Comparison of ENCODE assay signal across 8 mouse cellular contexts in the genomic region with DNA sequence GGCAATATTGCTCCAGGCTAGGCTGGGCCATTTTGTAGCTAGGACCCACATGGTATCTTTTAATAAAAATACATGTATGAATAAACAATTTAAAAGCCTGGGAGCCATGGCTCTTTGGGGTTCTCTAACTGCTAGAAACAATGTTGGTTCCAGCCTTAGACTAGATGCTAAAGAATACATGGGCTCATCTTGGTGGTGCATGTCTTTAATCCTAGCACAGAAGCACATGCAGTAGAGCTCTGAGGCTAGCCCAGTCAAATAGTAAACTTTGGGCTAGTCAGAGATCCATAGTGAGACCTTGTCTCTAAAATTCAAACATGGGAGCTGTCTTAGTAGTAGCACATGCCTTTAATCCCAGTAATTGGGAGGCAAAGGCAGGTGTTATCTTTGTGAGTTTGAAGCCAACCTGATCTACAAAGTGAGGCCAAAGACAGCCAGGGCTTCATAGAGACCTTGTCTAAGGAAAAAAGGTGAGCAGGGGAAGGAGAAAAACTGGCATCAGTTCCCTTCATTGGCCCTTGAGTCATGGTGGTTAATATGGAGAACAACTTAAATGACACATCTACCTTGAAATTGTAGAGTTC. TPM values are rescaled to one million over a fixed set of nuclear protein-coding genes. Genes with fewer than 3 reads are reported as not detected.
DNase-seq lines count a peak whose midpoint lies in the region; ATAC-seq and TF ChIP-seq lines count a peak whose summit lies in the region.
"Had no signal": no experiment of that assay in that cellular context is flagged by ENCODE, and none has a peak within 500 bp of the region (broad histone marks: within the 10 kb centered on the region; RNA-seq: fewer than 3 reads in every experiment).

No protein-coding gene starts in this region.

- no peaks in the 10 kb centered on the region for H3K9me3 ChIP-seq in megakaryocyte, embryonic 14.5 days
- H3K9me3 ChIP-seq in forebrain, embryonic 16.5 days (ENCODE audit: control insufficient read depth, low read length), result no peaks in the 10 kb centered on the region
- H3K9me3 ChIP-seq in liver, embryonic 12.5 days (replicated peaks), result no peaks in the 10 kb centered on the region
- H3K9me3 ChIP-seq in stomach, postnatal 0 days (ENCODE audit: control insufficient read depth, low read length), result no peaks in the 10 kb centered on the region

- H3K4me1 ChIP-seq in megakaryocyte, embryonic 14.5 days, result peaks cover 51% of the 10 kb centered on the region
- peaks cover 27% of the 10 kb centered on the region for H3K4me1 ChIP-seq in forebrain, embryonic 16.5 days (replicated peaks; ENCODE audit: control insufficient read depth, insufficient read depth, low read length)
- peaks cover 33% of the 10 kb centered on the region for H3K4me1 ChIP-seq in liver, embryonic 12.5 days
- peaks cover 3% of the 10 kb centered on the region; the same call in 1 of the 2 replicates for H3K4me1 ChIP-seq in stomach, postnatal 0 days (replicated peaks; ENCODE audit: control insufficient read depth, insufficient read depth)

- no peak for TF ChIP-seq EP300 in stomach, postnatal 0 days (optimal IDR thresholded peaks at IDR 0.05)

- no peak for TF ChIP-seq CTCF in stomach, postnatal 0 days (IDR thresholded peaks at IDR 0.05; ENCODE audit: low read depth)

- H3K36me3 ChIP-seq in megakaryocyte, embryonic 14.5 days (replicated peaks; ENCODE audit: low read length), result peaks cover 25% of the 10 kb centered on the region
- peaks cover 2% of the 10 kb centered on the region; the same call in 1 of the 2 replicates for H3K36me3 ChIP-seq in forebrain, embryonic 16.5 days (ENCODE audit: control insufficient read depth, insufficient read depth)
- peaks cover 35% of the 10 kb centered on the region for H3K36me3 ChIP-seq in liver, embryonic 12.5 days
- H3K36me3 ChIP-seq in stomach, postnatal 0 days (ENCODE audit: control insufficient read depth, insufficient read depth, low read length), result 0 out of 2 replicates have a peak, but pooled peaks cover 3% of the 10 kb centered on the region

- peak overlapping the region; percentile 74 for H3K4me2 ChIP-seq in forebrain, embryonic 16.5 days (ENCODE audit: low read length)
- H3K4me2 ChIP-seq in liver, embryonic 12.5 days, result peak overlapping the region; percentile 76
- peak overlapping the region; percentile 76; the same call in 1 of the 2 replicates for H3K4me2 ChIP-seq in stomach, postnatal 0 days (replicated peaks; ENCODE audit: low read depth)

- no peak for ATAC-seq in megakaryocyte, adult 5-6 weeks (ENCODE audit: poor library complexity, severe bottlenecking)
- no peak for ATAC-seq in forebrain, embryonic 16.5 days
- no peak for ATAC-seq in liver, embryonic 12.5 days
- ATAC-seq in stomach, postnatal 0 days (ENCODE audit: low FRiP score, low TSS enrichment), result no peak

- H3K4me3 ChIP-seq in megakaryocyte, embryonic 14.5 days (replicated peaks), result peak overlapping the region; percentile 90
- peak overlapping the region; percentile 42 for H3K4me3 ChIP-seq in forebrain, embryonic 16.5 days (replicated peaks; ENCODE audit: low read length)
- peak overlapping the region; percentile 63; the same call in 1 of the 2 replicates for H3K4me3 ChIP-seq in liver, embryonic 12.5 days
- H3K4me3 ChIP-seq in stomach, postnatal 0 days (ENCODE audit: low read depth, low read length), result no peak overlapping the region

- H3K9ac ChIP-seq in forebrain, embryonic 16.5 days (replicated peaks; ENCODE audit: low read depth, low read length), result no peak overlapping the region
- no peak overlapping the region for H3K9ac ChIP-seq in liver, embryonic 12.5 days
- no peak overlapping the region for H3K9ac ChIP-seq in stomach, postnatal 0 days (ENCODE audit: low read length)

- DNase-seq in stomach, postnatal 0 days (ENCODE audit: low spot score), result no peak
- DNase-seq in cerebellum, adult 11 months, result no peak
- DNase-seq in left cerebral cortex, postnatal 10 days (ENCODE audit: extremely low spot score in 1 of 2, low spot score in 2 of 2), result no peak
- DNase-seq: gastrocnemius, postnatal 25 days had no signal

- no peak overlapping the region for H3K27ac ChIP-seq in forebrain, embryonic 16.5 days (ENCODE audit: low read length)
- H3K27ac ChIP-seq in liver, embryonic 12.5 days, result 0 out of 2 replicates have a peak overlapping the region, but pooled peaks have one; percentile 38
- H3K27ac ChIP-seq in stomach, postnatal 0 days (replicated peaks), result no peak overlapping the region

- H3K27me3 ChIP-seq in megakaryocyte, embryonic 14.5 days (replicated peaks), result no peaks in the 10 kb centered on the region
- no peaks in the 10 kb centered on the region for H3K27me3 ChIP-seq in forebrain, embryonic 16.5 days (replicated peaks; ENCODE audit: control insufficient read depth, insufficient read depth, low read length)
- no peaks in the 10 kb centered on the region for H3K27me3 ChIP-seq in liver, embryonic 12.5 days (replicated peaks)
- no peaks in the 10 kb centered on the region for H3K27me3 ChIP-seq in stomach, postnatal 0 days (ENCODE audit: control insufficient read depth, insufficient read depth, low read length)

- intact Hi-C loops in left cerebral cortex, postnatal 10 days (cut with DNase I), result no loop called here

RNA-seq across cellular contexts. Expression of a gene that starts 4.1 kb away (rescaled TPM):
- polyA plus RNA-seq in megakaryocyte, embryonic 14.5 days (2012; ENCODE audit: insufficient read depth, low replicate concordance), result 1,084 and 1,175 TPM in 2 replicates
- total RNA-seq in megakaryocyte, adult 5-6 weeks (2015), result 1,447 and 1,627 TPM in 2 replicates
- total RNA-seq in megakaryocyte, adult 5-6 weeks (2017), result 835 and 1,053 TPM in 2 replicates
- polyA plus RNA-seq in forebrain, embryonic 16.5 days (2015; fragmentation: Nextera tagmentation; extraction: Ambion mirVana), result 4,671 and 4,745 TPM in 2 replicates
- polyA plus RNA-seq in liver, embryonic 12.5 days (2016; fragmentation: Nextera tagmentation; extraction: Ambion mirVana), result 1,472 and 1,525 TPM in 2 replicates
- polyA plus RNA-seq in stomach, postnatal 0 days (2015; fragmentation: Nextera tagmentation; extraction: Ambion mirVana), result 1,850 and 1,934 TPM in 2 replicates
- total RNA-seq in left cerebral cortex, postnatal 10 days (2021), result 1,000 to 10,000 TPM; 1,760 to 1,780 TPM

RNA-seq across cellular contexts. Expression of a gene that starts 16.0 kb away (rescaled TPM):
- polyA plus RNA-seq in megakaryocyte, embryonic 14.5 days (2012; ENCODE audit: insufficient read depth, low replicate concordance), result 10.8 and 13.9 TPM in 2 replicates
- total RNA-seq in megakaryocyte, adult 5-6 weeks (2015), result 5.2 and 8.7 TPM in 2 replicates
- total RNA-seq in megakaryocyte, adult 5-6 weeks (2017), result 3.1 and 3.9 TPM in 2 replicates
- 79.5 and 86.3 TPM in 2 replicates for polyA plus RNA-seq in forebrain, embryonic 16.5 days (2015; fragmentation: Nextera tagmentation; extraction: Ambion mirVana)
- polyA plus RNA-seq in liver, embryonic 12.5 days (2016; fragmentation: Nextera tagmentation; extraction: Ambion mirVana), result 30.6 and 32.3 TPM in 2 replicates
- polyA plus RNA-seq in stomach, postnatal 0 days (2015; fragmentation: Nextera tagmentation; extraction: Ambion mirVana), result 17.8 and 18.6 TPM in 2 replicates
- total RNA-seq in left cerebral cortex, postnatal 10 days (2021), result 10 to 100 TPM; 38.0 to 42.0 TPM

RNA-seq across cellular contexts. Expression of a gene that starts 19.3 kb away (rescaled TPM):
- polyA plus RNA-seq in megakaryocyte, embryonic 14.5 days (2012; ENCODE audit: insufficient read depth, low replicate concordance), result 11.2 and 11.9 TPM in 2 replicates
- total RNA-seq in megakaryocyte, adult 5-6 weeks (2015), result 24.9 and 27.9 TPM in 2 replicates
- 46.6 and 51.1 TPM in 2 replicates for total RNA-seq in megakaryocyte, adult 5-6 weeks (2017)
- 19.1 and 27.2 TPM in 2 replicates for polyA plus RNA-seq in forebrain, embryonic 16.5 days (2015; fragmentation: Nextera tagmentation; extraction: Ambion mirVana)
- polyA plus RNA-seq in liver, embryonic 12.5 days (2016; fragmentation: Nextera tagmentation; extraction: Ambion mirVana), result 8.0 and 9.0 TPM in 2 replicates
- 9.6 and 11.0 TPM in 2 replicates for polyA plus RNA-seq in stomach, postnatal 0 days (2015; fragmentation: Nextera tagmentation; extraction: Ambion mirVana)
- 10 to 100 TPM; 27.8 to 30.0 TPM for total RNA-seq in left cerebral cortex, postnatal 10 days (2021)
